Mouse (Mus musculus): ENCODE data around the gene Arrdc5. TPM values are rescaled to one million over a fixed set of nuclear protein-coding genes. Genes with fewer than 3 reads are reported as not detected.

Arrdc5 gene
- total and polyA plus RNA-seq, 3 experiments: not detected

DNA sequence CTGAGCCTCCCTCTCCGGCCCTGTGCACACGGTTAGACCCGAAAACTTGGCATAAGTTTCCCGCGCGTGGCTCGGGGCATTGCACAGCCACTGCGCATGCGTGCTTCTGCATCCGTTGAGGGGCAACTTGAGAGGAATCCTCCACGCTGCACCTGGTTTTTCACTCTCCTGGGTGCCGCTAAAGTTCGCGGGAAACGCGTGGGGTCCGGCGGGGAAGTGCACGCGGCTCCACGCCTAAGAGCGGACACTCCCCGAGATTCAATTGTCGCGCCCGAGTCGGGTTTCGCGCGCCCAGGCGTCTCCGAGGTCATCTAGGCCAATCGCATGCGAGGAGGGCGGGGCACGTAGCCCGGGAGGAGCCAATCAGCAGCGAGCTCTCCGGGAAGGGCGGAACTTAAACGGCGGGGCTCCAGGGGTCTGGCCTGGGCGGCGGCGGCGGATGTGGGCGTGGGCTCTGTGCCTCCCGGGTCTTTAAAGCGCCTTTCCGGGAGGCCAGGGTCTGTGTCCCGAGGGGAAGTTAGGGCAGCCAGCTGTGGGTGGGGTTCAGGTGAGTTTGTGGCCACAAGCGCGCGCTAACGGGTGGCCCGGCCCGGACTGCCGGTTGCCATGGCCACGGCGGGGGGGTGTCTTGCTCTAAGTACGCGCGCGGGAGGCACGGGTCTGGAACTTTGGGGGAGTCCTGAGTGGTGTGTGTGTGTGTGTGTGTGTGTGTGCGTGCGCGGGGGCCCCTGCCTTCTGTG is 3.9 kb upstream of the Arrdc5 start:
- DNase-seq: peak; percentile 97

DNA sequence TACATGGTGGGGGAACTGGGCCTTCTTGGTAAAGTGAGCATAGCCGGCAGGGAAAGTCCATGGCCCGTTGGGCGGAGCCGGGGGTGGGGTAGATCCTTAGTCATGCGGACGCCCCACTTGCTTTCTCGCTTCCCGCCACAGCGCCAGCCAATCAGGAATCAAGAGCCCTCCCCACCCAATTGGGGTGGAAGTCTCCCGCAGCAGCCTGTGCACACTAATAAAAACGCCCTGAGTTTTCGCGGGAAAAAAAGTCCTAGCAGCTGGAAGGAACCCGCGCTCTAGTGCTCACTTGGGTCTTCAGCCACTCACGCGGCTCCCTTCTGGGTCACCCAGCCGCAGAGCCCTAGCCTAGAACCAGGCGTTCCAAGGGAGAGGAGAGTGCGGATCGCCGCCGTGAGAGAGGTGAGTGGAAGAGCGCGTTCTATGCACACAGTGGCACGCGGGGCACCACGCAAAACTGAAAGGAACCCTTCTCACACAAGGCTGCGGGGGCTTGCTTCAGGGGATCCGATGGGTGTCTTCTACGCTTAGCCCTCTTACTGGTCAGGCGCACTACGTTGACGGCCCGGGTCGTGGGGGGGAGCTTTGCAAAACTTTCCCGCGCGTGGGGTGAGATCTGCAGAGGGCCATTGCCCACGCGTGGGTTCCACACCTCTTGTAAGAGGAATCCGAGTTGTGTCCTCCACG is 3.2 kb upstream of the Arrdc5 start, which contains the start of gene Uhrf1:
Gene Uhrf1, plus strand, starts transcription at position 162 of the 687 bp plus-strand sequence.
- DNase-seq: peak; percentile 89

DNA sequence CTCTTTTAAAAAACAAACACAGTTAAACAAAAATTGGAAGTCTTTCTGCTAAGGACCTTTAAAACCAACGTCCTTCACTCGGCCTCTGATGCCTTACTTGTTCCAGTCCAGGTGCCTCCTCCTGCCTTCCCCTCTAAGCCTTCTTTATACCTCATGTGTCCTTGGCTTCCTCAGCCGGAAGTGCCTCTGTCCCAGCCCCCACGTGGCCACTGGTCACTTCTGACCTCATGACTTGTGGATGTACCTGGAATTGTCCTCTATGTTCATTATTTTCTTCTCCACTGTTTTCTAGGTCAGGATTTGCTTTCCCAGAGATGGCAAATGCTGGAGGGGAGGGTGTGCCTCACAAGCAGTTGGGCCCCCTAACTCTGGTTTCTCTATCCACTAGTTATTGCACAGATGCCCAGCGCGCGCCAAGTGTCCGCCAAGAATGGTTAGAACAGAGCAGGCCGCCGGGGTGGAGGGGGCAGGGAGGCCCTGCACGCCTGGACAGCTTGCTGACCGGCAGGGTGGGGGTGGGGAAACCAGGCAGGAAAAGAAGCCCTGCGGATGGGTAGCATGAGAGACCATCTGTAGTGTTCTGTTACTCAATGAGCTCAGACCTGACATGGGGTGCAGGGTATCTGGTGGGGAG is 2.4 kb upstream of the Arrdc5 start:
- DNase-seq: peak; percentile 53

DNA sequence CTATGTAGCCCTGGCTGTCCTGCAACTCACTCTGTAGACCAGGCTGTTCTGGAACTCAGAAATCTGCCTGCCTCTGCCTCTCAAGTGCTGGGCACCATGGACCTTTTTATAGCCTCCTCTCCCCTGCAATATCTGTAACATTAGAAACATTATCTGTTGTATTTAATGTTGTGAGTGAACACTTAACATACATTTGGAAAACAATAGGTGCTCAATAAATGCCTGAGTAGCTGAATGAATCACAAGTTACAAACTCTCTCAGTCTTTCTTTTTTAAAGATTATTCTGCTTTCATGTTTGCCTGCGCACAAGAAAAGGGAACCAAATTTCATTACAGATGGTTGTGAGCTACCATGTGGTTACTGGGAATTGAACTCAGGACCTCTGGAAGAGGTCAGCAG is 1.8 kb downstream of the Arrdc5 start:
- DNase-seq: no peak

DNA sequence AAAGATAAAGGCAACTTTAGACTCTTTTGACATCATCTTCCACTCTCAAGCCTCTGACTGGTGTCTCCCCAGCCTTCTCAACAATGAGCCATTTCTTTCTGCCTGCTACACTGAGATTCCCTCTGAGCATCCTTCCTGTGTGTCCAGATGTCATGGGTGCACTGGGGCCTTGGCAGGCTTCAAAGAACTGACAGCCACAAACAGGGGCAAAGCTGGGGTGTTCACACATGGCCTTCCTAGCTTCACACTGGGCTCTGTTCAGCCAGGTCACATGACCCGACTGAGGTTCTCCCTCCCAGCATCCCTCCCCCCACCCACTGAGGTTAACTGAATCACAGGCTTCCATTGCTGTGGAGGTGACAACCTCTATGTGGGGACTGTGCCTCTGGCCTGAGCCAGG is 3.9 kb downstream of the Arrdc5 start:
- DNase-seq: no peak

DNA sequence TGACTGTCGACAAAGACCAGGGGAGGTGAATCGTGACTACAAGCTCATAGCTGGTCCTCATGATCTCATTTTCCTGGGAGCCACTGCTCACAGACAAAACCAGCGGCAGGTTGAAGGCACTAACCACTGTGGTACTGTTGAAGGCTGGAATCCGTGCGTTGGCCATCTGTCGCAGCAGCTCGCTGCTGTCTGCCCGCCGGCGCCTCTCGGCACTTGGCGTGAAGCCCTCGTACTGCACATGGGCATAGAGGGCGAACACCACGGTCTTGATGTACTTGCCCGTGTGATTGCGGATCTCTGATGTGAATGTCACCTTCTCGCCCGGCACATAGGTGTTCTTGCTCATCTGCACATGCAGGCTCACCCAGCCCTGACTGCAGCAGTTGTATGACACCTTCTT is 5.8 kb downstream of the Arrdc5 start:
- DNase-seq: no peak

DNA sequence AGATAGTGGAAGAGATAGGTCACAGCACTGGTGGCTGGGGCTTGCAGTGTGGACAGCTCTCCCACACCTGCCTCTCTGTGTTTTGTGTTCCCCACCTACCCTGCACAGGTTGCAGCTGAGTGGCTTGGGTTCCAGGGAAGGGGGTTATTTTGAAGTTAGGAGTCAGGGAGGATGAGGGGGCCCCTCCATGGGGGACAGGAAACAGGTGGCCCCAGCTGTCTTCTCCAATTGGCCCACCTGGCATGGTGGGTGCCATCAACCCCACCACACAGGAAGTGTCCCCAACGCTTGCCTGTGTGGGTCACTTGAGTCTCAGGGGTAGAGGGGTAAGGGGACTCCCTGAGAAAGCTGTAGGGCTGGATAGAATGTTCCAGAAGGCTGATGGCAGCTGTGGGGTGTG is 6.8 kb downstream of the Arrdc5 start:
- no peak for DNase-seq

DNA sequence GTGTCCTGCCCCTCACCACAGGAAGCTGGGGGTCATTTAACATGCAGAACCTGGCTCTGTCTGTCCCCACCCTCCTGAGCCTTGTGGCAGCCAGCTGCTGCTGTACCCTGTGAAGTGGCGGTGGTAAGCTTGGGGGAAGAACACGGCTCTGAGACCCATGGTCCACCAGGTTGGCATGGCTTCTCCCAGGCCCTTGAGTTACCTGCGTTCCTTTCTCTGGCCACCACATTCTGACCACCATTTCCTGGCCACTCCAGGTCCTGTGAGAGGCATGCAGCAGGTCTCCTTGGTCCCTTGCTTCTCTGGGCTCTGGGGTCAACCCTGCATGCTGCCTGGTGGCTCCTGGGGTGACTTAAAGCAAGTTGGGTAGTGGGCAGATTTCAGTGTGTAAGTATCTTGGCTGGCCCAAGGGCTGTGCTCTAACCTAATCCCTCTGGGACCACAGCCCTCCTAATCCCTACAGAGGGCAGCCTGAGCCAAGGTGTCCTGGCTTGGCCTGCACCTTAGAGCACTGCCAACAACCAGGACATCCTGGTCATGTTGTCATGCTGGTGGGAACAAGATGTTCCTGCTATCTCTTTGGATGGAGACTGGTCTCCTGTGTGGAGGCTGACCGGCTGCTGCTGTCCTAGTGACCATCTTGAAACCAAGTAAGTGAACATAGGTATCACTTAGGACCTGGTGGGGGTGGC is 7.4 kb downstream of the Arrdc5 start, which contains the start of gene Plin3:
Gene Plin3, minus strand, starts transcription at position 343 of the 692 bp plus-strand sequence.
- no peak for DNase-seq

DNA sequence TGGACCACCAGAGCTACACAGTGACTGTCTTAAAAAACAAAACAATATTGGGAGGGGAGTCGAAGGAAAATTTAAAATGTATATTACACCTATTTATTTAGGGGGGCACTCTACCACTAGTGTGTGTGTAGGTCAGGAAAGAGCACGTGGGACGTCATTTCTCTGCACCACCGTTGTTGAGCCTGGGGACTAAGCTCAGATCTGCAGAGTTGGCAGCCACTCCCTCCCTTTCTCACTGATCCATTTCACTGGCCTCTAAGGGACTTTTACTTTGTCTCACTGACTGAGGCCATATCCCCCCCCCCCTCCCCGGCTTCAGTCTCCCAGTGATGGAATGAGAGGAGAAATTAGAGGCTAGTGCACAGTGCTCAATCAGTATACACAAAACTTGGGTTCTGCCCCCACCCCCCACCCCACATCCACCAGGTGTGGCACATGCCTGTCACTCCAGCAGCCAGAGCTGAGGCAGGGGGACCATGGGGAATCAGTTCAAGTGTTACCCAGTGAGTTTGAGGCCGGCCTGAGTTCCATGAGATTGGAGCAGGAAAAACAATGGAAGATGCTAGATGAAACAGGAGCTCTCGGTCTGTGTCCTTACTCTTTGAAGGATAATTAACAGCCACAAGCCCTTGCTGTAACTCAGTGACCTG is 8.1 kb downstream of the Arrdc5 start:
- no peak for DNase-seq

DNA sequence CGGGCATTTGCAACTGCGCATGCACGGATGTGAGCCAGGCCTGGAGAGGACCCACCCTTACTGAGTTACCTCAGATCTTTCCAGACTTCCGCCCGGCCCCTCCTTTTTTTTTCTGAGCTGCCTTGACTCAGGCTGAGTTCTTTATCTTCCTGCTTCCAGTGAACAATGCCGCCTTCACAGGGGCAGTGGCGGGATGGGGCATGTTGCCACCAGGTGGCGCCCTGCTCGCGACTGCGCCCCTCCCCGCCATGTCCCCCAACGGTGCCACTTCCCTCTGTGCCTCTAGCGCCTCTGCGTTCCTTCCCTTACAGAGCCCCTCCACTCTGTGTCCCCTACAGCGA is 8.9 kb downstream of the Arrdc5 start:
- peak; percentile 94 for DNase-seq

DNA sequence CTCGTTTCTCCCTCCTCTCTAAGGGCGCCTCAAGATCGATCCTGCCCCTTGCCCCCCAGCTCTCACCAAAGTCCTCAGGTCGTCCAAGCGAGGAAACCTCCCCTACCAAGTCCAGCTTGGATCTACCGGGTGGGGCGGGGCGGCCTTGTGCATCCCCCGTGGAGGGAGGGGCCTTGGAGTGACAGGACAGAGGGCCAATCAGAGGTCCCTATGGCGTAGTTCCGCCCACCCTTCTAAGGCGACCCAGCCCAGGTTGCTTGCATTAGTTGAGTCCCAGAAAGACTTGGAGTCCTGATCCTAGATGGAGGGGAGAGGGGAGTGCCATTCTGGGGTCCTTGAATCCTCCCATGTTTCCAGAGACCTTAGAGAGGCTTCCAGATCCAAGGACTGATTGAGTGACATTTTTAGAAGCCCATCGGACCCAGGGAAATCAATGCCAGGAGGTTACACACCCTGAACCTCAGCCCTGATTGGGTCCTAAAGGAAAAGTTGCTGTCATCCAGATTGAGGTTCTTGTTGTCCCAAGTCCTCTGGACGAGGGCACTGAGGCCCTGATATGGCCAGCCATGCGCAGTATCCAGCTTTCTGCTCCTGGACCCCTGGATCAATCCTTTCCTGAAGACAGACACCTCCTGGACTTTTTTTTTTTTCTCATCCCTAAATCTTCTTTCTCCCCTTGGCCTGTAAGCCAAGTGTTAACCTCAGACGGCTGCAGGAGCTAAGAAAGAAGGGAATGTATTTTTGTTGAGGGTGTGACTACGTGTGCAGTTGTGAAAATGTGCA is 9.5 kb downstream of the Arrdc5 start:
- DNase-seq: peak; percentile 99

DNA sequence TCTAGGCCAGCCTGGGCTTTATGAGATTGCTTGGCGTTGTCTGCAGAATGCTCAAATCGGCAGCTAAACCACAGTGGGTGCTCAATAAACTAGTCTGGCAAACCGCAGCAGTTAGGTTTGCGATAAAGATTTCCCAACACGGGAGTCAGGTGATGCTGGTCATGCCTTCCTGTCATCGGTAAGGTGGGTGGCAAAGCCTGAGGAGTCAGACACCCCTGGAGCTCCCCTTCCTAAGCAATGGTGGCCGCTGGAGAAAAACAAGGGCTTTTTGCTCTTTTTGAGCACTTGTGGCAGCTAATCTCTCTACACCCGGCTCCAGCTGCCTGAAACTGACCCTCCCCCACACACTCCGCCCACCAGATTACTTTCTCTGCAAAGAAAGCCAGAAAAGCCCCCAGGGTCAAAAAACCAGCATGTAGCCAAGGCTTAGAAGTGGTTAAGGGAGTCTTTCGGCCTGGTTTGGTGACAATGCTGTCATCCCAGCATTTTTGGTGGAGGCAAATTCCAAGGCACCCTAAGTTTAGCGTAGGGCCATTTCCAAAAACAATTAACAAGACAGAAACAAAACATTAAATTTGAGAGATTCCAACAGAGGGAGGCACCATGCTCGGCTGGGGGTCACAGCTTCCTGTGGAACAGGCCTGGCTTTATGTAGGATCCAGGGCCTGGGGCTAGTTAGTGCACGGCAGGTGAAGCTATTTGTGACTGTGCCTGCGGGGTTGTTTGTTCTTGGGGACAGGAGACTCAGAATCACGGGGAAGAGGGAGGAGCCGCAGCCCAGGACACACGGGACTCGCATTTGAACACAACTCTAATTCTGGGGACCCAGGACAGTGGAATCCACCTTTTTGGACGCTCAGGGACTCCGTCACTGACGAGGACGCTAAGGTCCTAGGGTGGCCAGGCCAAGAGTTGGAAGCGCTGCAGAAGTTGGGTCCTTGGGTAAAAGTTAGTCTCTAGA is 10.4 kb downstream of the Arrdc5 start:
- peak; percentile 64 for DNase-seq

DNA sequence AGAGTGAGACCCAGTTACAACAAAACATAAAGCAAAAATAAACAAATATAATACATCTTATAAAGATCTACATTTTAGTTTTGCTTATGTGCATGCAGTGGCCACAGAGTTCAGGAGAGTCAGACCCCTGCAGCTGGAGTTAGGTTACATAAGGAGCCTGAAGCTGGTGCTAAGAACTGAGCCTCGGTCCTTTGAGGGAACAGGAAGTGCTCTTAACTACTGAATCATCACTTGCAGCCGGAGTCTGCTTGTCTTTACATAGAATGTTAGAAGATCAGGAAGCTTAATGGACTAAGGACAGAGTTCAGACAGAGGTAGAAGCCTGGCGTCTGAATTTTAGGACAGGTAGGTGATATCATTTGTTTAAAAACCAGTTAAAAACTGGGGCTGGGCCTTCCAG is 11.2 kb downstream of the Arrdc5 start:
- no peak for DNase-seq

DNA sequence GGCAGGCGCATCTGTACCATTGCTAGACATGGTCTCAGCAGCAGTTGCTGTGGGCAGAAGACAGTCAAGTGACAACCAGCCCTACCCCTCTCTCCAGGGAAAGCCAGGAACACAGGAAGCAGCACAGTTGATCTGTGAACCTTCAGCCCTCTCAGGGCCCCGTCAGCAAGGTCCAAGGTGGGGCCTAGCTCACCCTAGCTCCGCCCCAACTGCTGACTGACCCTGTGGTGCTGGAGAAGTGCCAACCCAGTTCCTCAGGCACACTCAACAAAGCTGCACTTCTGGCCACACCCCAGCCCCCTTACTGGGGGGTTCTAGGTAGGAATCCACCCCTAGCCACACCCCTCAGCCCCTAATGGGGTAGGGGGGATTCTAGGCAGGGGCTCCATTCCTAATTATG is 12.3 kb downstream of the Arrdc5 start:
- DNase-seq: peak; percentile 81

DNA sequence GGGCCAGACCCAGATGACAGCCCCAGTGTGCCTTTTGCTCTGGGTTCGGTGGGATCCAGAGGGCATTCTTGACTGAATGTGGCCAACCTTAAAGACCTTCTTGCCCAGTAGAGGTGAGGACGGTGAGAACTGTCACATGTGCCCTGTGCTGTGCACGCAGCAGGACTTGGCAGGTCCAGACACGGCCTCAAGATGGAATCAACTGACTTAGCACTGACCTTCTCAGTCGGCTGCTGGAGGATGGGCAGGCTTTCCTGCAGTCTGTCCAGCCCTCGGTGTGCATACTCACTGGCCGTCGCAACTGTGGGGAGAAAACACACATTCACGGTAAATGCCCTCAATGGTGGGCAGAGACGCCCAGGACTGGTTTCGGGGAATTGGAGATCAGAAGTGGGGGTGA is 14.1 kb downstream of the Arrdc5 start:
- no peak for DNase-seq

DNA sequence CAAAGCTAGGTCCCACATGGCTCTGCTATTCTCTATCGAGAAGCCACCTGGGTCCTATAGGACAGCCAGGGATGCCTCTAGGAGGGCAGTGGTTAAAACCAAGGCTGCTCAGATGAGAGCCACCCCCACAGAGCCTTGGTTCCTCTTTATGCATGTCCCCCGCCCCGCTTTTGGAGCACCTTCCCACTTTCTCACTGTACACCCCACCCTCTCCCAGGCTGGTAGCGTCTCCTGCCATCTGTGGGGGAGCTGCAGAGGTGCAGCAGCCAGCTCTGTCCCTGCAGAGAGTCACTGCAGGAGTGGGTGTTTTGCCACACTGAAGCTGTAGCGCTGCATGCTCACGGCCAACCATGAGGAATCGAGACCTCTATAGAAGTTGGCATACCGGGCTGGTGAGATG is 16.8 kb downstream of the Arrdc5 start:
- DNase-seq: no peak

DNA sequence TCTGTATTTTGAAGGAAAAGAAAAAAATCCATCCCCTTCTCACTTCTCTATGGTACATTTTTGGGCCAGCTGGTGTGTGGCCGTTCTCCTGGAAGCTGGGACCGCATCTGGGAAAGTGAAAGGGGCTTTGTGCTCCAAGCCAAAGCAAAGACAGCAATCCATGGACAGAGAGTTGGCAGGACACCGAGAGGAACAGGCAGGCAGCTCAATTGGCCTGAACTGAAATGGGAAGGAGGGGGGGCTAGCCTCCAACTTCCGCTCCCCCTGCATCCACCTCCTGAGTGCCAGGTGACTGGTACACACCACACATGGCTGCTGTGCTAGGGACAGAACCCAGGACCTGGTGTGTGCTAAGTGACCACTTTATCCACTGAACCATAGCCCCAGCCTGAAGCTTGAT is 17.3 kb downstream of the Arrdc5 start:
- DNase-seq: no peak

DNA sequence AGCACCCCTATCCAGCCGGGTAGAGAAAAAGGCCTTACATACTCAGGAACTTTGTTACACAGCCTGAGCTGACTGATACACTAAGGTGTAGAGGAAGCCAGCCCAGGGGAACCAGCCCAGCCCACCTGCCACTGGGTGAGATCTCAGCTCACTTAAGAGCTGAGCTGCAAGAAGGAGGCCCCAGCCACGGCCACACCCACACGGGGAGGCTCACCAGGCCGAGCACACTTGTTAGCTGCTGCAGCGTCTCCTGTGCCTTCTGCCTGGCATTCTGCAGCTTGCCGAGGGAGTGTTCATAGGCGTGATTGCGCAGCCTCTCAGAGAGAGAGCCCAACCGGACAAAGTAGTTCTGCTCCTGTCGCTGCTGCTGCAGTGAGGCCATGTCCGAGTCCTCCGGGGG is 18.9 kb downstream of the Arrdc5 start:
- no peak for DNase-seq

DNA sequence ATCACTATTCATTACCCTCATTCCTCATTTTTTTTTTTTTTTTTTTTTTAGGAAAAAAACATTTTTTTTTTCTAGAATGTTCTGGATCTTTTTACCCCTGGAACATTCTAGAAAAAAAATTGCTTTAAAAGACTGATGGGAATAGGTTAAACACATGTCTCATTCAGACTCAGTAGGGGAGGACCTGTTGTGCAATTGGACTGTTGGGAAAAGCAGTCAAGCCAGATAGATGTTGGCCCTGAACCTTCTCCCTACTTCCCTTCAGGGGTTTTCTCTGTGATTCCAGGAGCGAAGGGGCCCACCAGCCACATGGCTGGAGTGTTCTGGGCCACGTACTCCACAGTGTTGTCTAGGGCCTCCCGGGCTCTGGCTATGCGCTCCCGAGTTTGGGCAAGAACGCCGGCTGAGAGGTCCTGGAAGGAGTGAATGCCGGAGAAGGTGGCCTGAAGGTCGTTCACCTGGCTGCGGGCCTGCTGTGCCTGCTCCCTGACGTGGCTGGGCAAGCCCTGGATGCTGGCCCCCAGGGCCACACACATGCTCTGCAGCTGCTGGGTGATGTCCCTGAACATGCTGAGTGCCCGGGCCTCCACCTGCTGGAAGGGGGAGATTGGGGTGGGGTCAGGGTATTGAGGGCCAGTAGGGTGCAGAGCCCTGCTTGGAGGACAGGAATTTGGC is 20.5 kb downstream of the Arrdc5 start:
- DNase-seq: peak; percentile 69

DNA sequence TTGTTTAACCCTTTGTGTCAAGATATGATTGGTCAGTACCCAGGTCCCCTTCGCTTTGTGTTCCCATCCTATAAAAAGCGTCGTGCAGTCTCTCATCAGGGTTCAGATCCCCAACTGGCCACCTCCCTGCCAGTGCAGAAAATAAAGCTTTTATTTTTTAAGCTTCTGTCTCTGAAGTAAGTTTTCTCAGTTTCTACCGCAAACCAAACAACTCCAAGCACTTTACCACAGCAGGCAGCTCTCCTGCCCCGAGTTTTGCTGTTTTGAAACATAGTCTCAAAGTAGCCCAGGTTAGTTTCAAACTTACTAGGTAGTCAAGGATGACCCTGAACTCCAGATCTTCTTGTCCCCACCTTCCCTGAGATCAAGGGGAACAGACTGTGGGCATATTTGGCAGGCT is 21.7 kb downstream of the Arrdc5 start:
- no peak for DNase-seq
